Mouse (Mus musculus) liver, embryonic 15.5 days (tissue): Measurements from ENCODE around the gene Tmem163. TPM values are rescaled to one million over a fixed set of nuclear protein-coding genes. Genes with fewer than 3 reads are reported as not detected.

Experiments used
- ATAC-seq: fragments of 200-750 bp; cut with Nextera tagmentation; 2 replicates; pipeline ENCODE4 v1.8.0; 2017; ENCODE audit warnings: moderate number of reproducible peaks, mild to moderate bottlenecking, moderate library complexity; ENCODE audit not compliant: insufficient read depth
- H3K27ac ChIP-seq: fragments of 300-500 bp; sonication (generic); replicated peaks from 2 replicates; pipeline ENCODE4 v1.5.1; 2015; ENCODE audit warnings: mild to moderate bottlenecking, inconsistent platforms
- H3K27me3 ChIP-seq: fragments of 300-500 bp; sonication (generic); 2 replicates; pipeline ENCODE4 v1.6.1; 2015; ENCODE audit warnings: mild to moderate bottlenecking, inconsistent platforms
- H3K36me3 ChIP-seq: fragments of 300-500 bp; sonication (generic); replicated peaks from 2 replicates; pipeline ENCODE4 v1.6.1; 2015; ENCODE audit warnings: moderate library complexity, mild to moderate bottlenecking, inconsistent platforms
- H3K4me1 ChIP-seq: fragments of 300-500 bp; sonication (generic); replicated peaks from 2 replicates; pipeline ENCODE4 v1.6.1; 2015; ENCODE audit warnings: inconsistent platforms
- H3K4me2 ChIP-seq: fragments of 300-500 bp; sonication (generic); 2 replicates; pipeline ENCODE4 v1.6.1; 2015; ENCODE audit warnings: moderate library complexity, mild to moderate bottlenecking, inconsistent platforms
- H3K4me3 ChIP-seq: fragments of 300-500 bp; sonication (generic); replicated peaks from 2 replicates; pipeline ENCODE4 v1.5.1; 2015; ENCODE audit warnings: mild to moderate bottlenecking, inconsistent platforms
- H3K9ac ChIP-seq: fragments of 300-500 bp; sonication (generic); 2 replicates; pipeline ENCODE4 v1.6.1; 2015; ENCODE audit warnings: moderate library complexity, mild to moderate bottlenecking, inconsistent platforms
- H3K9me3 ChIP-seq: fragments of 300-500 bp; sonication (generic); replicated peaks from 2 replicates; pipeline ENCODE4 v1.6.1; 2016; ENCODE audit warnings: inconsistent platforms
- WGBS: fragments of 180-500 bp; shearing (Covaris S2); methylation state at CpG from one replicate; pipeline ENCODE4 v1.1.7; 2015; ENCODE audit warnings: mixed read lengths; ENCODE audit not compliant: insufficient replicate concordance; 5-methylcytosine and 5-hydroxymethylcytosine counted together
- polyA plus RNA-seq: library from polyadenylated mRNA; unstranded; fragments of >200 nt; fragmentation: Nextera tagmentation; extraction: Ambion mirVana; gene quantifications from 2 replicates; pipeline ENCODE4 v1.2.1, GENCODE M21; 2015

Gene Tmem163
- polyA plus RNA-seq, 1 experiment from 2014 or later: 0.26 TPM

DNA sequence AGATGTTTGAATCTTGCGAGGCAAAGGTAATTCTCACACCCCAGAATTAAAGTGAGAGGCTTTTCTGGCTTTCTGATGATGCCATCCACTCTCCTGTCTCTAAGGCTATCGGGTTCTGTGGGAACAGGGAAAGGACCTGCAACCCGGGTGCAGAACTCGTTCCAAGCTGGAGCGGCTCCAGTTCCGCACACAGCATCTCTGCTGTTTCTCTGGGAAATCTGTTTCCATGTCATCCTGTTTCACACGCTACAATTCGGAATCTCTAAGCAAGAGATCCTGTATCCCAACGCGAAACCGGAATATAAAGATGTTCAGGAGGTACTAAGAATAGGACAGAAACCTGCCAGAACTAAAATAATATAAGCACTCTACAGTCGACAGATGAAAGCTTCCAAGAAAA, 3.2 kb downstream of the Tmem163 start:
- Histone ChIP-seq H3K36me3 (no peaks in the 10 kb centered on the region), H3K4me1 (peaks cover 12% of the 10 kb centered on the region), H3K27me3 (peaks cover 79% of the 10 kb centered on the region), H3K4me3 (no peak overlapping the region), H3K4me2 (no peak overlapping the region), H3K27ac (no peak overlapping the region), H3K9ac (no peak overlapping the region), H3K9me3 (no peaks in the 10 kb centered on the region)
- ATAC-seq: no peak
- WGBS: 40% methylated on average over 12 of the region's 12 CpGs

DNA sequence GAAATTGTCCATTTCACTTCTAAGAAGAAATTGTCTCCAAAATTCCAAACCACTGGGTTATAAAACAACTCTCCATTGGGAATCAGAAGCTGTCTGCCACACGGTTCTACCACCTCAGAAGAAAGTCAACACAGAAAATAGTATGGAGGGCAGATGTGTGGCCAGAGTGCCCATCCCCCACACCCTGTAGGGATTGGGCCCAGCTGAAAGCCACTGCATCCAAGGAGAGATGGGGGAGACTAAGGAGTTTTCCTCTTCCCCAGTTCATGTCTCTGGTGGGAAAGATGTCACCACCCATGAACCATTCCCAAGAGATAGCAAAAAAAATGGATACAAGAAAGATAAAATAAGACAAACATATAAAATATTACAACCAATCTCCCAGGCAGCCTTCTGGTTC, 4.1 kb downstream of the Tmem163 start:
- Histone ChIP-seq H3K27ac (no peak overlapping the region), H3K36me3 (no peaks in the 10 kb centered on the region), H3K4me2 (no peak overlapping the region), H3K9ac (no peak overlapping the region), H3K4me1 (peaks cover 12% of the 10 kb centered on the region), H3K4me3 (no peak overlapping the region), H3K9me3 (no peaks in the 10 kb centered on the region), H3K27me3 (peaks cover 70% of the 10 kb centered on the region)
- no peak for ATAC-seq
- WGBS: 52% methylated on average over 1 of the region's 1 CpGs

DNA sequence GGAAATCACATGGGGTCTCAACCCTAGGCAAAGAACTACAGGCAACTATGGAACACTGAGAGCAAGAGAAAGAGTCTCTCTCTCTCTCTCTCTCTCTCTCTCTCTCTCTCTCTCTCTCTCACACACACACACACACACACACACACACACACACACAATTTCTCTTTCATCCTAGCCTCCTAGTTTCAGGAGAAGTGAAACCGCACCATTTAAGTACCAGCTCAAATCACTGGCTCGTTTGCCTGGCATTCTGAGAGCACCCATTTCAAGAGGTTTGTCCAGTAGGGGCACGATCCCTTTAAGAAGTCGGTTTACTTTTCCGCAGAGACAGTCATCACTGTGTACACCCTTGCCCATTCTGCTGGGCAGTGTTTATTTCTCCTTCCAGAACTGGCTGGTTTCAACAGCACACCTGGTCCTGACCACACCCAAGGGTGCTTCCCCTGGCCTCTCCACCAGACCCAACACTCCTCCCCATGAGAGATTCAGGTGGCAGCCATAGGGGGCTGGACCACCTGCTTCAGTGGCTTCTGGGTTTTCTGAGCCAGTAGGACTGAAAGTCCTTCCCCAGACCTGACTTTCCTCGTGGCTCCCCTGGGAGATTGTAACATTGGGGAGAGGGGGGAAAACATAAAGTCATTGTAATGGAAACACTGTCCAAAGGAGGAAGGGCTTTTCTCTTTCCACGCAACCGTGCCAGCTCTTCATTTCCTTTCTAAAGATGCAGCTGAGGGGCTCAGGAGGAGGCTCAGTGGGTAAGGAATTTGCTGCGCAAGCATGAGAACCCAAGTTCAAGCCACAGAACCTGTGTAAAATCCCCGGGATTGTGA, 5.9 kb downstream of the Tmem163 start:
- WGBS: 63% methylated on average over 10 of the region's 10 CpGs
- Histone ChIP-seq H3K4me1 (peaks cover 12% of the 10 kb centered on the region), H3K9me3 (no peaks in the 10 kb centered on the region), H3K9ac (no peak overlapping the region), H3K36me3 (no peaks in the 10 kb centered on the region), H3K27me3 (peaks cover 52% of the 10 kb centered on the region), H3K4me3 (no peak overlapping the region), H3K27ac (no peak overlapping the region), H3K4me2 (no peak overlapping the region)
- no peak for ATAC-seq

DNA sequence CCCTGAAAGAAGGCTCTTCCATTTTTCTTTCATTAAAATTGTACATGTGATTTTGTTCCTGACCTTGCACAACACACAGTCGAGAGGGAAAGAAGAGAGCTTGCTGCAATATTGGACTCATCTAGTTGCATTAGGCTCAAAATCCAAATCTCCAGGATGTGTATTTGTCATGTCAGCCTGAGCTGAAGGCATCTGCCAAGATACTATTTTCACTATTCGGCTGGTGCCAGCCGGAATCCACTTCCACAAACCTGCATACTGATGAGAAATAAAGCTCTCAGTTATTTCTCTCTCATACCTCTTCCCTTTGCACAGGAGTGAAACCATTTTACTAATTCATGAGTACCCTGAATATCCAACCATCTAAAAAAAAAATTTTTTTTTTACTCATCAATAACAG, 11.2 kb downstream of the Tmem163 start:
- H3K4me1 ChIP-seq: no peaks in the 10 kb centered on the region
- 60% methylated on average over 3 of the region's 3 CpGs for WGBS
- H3K4me2 ChIP-seq: no peak overlapping the region
- no peak overlapping the region for H3K27ac ChIP-seq
- H3K9ac ChIP-seq: no peak overlapping the region
- H3K36me3 ChIP-seq: no peaks in the 10 kb centered on the region
- no peak for ATAC-seq
- no peaks in the 10 kb centered on the region for H3K9me3 ChIP-seq
- no peak overlapping the region for H3K4me3 ChIP-seq
- no peaks in the 10 kb centered on the region for H3K27me3 ChIP-seq

DNA sequence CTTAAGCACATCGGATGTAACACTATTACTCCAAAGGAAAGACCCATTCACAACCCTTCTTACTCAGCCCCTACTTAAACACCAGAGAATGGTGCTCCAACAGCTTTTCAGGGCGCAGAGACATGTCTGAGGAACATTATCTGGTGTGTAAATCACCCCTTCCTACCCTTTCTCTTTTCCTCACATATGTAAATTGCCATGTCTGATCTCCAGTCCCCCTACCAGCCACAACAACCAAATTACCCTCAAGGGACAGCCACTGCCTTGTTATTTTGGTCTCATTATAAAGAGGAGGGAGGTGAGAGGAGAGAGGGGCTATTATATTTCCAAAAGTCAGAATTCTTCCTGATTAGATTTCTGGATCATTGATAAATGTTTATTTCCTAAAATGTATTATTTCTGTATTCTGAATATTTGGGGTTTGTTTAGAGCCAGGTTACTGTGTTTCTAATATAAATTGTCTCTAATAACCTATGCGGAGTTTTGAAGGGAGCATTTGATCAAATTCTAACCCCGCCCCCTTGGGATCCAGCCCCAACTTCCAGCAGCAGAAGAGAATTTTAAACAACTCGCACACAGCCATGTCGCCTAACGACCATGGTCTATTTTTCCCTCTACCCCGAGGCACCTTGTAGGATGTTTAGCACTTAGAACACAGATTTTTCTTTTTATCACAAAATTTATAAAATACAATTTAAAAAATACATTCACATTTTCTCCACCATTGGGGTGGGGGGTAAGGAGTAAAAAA, 12.1 kb downstream of the Tmem163 start:
- Histone ChIP-seq H3K27ac (no peak overlapping the region), H3K4me1 (no peaks in the 10 kb centered on the region), H3K9me3 (no peaks in the 10 kb centered on the region), H3K9ac (no peak overlapping the region), H3K27me3 (no peaks in the 10 kb centered on the region), H3K4me3 (no peak overlapping the region), H3K36me3 (no peaks in the 10 kb centered on the region), H3K4me2 (no peak overlapping the region)
- WGBS: 67% methylated on average over 8 of the region's 8 CpGs
- ATAC-seq: no peak

DNA sequence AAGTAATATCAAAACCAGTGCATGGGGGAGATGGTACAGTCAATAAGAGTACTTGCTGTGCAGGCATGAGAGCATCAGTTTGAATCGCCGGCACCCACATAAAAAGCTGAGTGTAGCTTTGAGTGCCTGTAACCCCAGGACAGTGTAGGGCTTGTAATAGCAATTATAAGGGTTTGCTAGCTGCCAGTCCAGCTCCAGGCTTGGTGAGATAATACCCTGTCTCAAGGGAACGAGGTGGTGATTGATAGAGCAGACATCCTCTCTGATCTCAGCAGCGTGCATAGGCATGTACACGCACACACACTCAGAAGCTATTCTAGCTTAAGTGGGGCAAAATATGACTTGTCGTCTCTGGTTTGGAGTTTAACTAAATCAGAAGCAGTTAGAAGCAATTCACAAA, 13.1 kb downstream of the Tmem163 start:
- H3K9ac ChIP-seq: no peak overlapping the region
- no peaks in the 10 kb centered on the region for H3K36me3 ChIP-seq
- H3K4me2 ChIP-seq: no peak overlapping the region
- no peaks in the 10 kb centered on the region for H3K27me3 ChIP-seq
- H3K4me1 ChIP-seq: 0 out of 2 replicates have a peak, but pooled peaks cover 3% of the 10 kb centered on the region
- no peak overlapping the region for H3K4me3 ChIP-seq
- H3K9me3 ChIP-seq: no peaks in the 10 kb centered on the region
- no peak overlapping the region for H3K27ac ChIP-seq
- no peak for ATAC-seq
- WGBS: 67% methylated on average over 6 of the region's 6 CpGs

DNA sequence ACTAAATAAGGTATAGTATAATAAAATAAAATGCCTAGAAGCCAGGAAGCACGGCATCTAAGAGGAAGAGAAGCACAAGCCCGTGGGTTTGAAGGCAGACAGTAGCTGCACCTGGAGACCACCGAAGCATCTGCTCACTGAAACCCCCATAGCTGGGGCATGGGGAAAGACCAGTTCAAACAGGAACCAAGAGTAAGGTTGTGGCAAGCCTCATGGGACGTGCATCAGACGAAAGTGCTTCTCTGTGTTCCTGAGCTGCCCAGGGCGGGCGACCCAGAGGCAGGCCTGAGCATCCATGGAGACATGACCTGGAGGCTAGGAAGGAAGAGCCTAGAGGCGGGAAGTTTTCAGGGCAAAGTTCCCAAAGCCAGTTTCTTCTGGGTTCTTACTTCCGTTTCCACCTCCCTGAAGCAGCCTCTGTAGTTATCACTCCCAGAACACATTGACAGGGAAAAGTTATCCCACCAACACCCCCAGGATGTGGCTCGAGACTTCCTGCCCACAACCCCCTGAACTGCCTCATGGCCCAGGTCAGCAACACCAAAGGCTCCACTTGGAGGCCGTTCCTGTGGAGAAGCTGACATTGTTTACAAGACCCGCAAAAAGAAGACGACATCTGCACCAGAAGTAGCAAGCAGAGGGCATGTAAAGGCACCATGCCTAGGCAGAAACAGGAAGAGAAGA, 16.8 kb downstream of the Tmem163 start:
- H3K4me1 ChIP-seq: 0 out of 2 replicates have a peak, but pooled peaks cover 3% of the 10 kb centered on the region
- ATAC-seq: no peak
- H3K9ac ChIP-seq: no peak overlapping the region
- no peaks in the 10 kb centered on the region for H3K9me3 ChIP-seq
- H3K27me3 ChIP-seq: no peaks in the 10 kb centered on the region
- no peaks in the 10 kb centered on the region for H3K36me3 ChIP-seq
- WGBS: 11% methylated on average over 13 of the region's 13 CpGs
- H3K27ac ChIP-seq: no peak overlapping the region
- H3K4me2 ChIP-seq: no peak overlapping the region
- no peak overlapping the region for H3K4me3 ChIP-seq

DNA sequence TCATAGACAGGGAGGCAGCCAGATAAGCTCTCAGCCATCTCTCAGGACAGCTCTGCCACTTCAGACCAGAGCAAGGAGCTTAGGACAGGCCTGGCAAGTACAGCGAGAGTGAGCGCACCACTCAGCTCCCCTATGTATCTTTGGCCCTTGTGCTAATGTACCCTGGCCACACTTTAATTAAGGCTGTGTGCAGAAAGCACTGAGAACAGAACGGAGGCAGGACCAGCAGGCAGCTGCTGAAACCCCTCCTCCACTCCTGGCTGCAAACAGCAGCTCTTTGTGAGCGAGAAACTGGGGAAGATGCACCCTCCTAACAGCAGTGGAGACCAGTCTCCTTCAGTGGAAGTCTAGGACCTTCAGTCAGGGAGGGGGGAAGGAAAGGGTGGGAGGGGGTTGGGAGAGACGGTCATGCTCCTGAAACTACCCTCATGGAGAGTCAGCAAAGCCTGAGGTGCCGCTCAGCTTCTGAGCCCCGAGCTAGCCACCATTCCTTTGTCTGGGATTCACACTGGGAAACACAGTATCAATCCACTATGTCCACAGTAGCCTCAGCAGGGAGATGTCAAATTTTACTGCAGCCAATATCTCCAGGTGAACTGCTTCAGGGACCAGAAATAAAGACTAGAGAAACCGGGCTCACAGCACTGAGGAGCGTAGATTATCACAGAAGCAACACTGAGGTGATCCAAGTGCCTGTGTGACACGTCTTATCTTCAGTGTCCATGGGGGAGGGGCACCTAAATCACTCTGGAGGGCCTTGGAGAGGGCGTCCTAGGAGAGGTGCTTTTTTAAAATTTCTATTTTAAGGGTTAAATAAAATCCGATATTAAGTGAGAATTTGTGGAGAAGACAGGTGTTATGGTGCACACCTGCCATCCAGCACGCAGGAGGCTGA, 18.0 kb downstream of the Tmem163 start:
- no peak for ATAC-seq
- Histone ChIP-seq H3K27me3 (no peaks in the 10 kb centered on the region), H3K4me1 (0 out of 2 replicates have a peak, but pooled peaks cover 3% of the 10 kb centered on the region), H3K9me3 (no peaks in the 10 kb centered on the region), H3K4me2 (no peak overlapping the region), H3K4me3 (no peak overlapping the region), H3K9ac (no peak overlapping the region), H3K27ac (no peak overlapping the region), H3K36me3 (no peaks in the 10 kb centered on the region)
- 34% methylated on average over 13 of the region's 13 CpGs for WGBS

DNA sequence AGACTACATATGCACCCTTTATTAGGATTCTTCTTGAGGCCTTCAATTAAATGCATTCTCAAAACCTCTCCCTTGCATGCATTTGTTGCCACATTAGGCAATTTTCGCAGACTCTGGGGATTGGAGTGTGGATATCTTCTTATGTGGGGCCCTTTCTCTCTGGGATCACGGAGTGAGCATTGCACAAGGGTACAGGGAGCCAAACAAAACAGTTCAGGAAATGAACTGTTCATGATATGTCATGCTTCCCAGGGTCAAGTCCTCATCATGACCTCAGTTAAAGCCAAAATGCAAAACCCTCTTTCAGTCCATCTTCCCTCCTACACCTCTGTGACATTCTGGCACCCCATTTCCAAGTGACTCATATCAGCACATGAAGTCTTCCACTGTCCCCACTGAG, 27.8 kb downstream of the Tmem163 start:
- Histone ChIP-seq H3K4me3 (no peak overlapping the region), H3K36me3 (no peaks in the 10 kb centered on the region), H3K27ac (no peak overlapping the region), H3K4me2 (no peak overlapping the region), H3K27me3 (no peaks in the 10 kb centered on the region), H3K9ac (no peak overlapping the region), H3K9me3 (no peaks in the 10 kb centered on the region), H3K4me1 (no peaks in the 10 kb centered on the region)
- 34% methylated on average over 2 of the region's 2 CpGs for WGBS
- ATAC-seq: no peak

DNA sequence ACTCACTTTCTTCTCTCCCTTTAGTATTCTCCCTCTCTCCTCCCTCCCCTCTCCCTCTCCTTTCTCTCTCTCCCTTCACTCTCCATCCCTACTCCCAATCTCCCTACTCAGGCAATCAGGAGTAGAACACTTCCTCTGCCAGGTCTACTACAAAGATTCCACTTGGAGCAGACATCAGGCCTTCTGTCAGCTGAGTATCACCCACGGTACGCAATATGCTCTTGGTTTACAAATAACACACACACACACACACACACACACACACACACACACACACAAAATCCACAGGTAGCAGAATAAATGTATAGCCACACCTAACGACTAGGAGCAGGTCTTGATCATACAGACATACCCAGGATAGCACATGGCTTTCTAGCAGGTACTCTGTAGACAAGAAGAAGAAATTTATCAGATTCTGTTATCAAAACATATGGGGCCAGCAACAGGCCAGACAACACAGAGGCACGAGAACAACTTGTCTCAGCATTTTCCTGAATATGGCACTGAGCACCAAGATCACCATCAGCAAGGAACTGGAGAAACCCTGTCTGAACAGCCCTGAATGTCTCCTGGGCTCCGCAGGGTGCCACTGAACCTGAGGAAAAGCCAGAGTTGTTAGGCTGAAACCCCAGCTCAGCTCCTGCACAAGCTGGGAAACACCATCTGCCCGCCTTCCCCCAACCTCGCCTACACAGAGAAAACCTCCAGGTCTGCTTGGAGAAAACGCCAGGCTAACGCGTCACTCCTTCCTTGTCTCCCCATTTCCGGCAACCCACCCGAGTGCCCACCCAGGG, 36.2 kb downstream of the Tmem163 start:
- no peaks in the 10 kb centered on the region for H3K27me3 ChIP-seq
- H3K27ac ChIP-seq: no peak overlapping the region
- H3K9me3 ChIP-seq: no peaks in the 10 kb centered on the region
- H3K36me3 ChIP-seq: no peaks in the 10 kb centered on the region
- no peak overlapping the region for H3K4me2 ChIP-seq
- WGBS: 69% methylated on average over 12 of the region's 12 CpGs
- H3K4me1 ChIP-seq: no peaks in the 10 kb centered on the region
- no peak overlapping the region for H3K4me3 ChIP-seq
- H3K9ac ChIP-seq: no peak overlapping the region
- no peak for ATAC-seq
